Mouse (Mus musculus) frontal cortex, postnatal 10 days (tissue): ENCODE data around the gene Abcc2.

Experiments
- DNase-seq, 2 experiments: peaks; one replicate each; pipeline ENCODE4 v3.0.0; 2022; ENCODE audit warnings: low spot score in 2 of 2, mixed read lengths in 1 of 2

Abcc2 gene

GRCm38 (mm10) chr19:43781980-43782379 lies at the start of gene Abcc2:
Gene Abcc2, plus strand, starts transcription at chr19:43782192.
- DNase-seq = no peak

- no peak for DNase-seq
Observed at GRCm38 (mm10) chr19:43738409-43738808, 43.6 kb upstream of the Abcc2 start.

GRCm38 (mm10) chr19:43743401-43743800 lies 38.6 kb upstream of the Abcc2 start:
- no peak for DNase-seq

DNA sequence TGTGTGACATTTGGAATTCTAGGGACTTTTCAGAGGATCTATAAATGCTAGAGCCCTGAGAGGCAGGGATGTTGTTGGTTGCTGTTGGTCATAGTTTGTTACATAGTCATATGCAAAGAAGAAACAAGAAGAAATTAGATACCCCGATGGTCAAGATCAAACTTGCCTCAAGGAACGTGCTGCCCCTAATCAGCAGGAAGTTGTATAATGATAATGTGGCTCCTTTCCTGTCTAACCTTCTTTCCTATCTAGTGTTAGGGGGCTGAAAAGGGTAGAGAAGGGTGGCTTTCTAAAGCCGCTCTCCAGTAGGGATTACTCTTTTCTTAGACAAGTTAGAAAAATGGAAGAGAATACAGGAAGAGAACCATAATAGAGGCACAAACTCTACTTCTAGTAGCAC lies 36.3 kb upstream of the Abcc2 start:
- no peak for DNase-seq

GRCm38 (mm10) chr19:43747877-43748276 lies 34.1 kb upstream of the Abcc2 start:
- no peak for DNase-seq

- DNase-seq = no peak
Observed at GRCm38 (mm10) chr19:43750008-43750407, 32.0 kb upstream of the Abcc2 start.

DNA sequence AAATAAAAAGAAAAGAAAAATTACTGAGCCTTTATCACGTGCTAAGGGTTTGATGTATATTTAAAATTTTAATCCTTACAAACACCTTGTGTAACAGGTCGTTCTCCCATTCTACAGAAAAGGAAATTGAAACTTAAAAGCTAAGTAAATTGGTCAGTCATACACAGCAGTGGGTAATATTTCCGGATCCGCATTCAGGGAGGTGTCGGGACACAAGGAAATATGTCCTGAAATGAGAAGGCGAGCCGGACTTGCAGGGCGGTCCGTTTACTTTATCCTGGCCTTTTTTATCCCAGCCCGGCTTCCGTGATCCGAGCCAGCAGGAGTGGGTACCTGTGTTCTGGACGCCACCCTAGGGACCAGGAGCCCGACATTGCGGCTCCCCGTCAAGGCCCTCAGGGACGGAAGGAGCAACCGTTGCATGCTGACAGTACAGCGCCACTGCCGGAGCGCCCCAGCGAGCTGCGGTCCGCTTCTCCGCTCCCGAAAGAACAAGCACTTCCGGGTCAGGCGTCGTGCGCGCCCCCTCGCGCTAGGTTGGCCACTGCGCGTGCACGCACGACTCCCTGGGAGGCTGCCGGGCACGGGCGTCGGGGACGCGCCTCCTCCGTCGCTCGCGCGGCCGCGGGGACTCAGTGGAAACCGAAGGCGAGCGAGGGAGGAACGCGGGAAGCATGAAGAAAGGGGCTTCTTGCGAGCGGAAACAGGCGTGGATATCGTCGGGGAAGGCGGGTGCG lies 29.3 kb upstream of the Abcc2 start, which contains the start of the genes Cutc and Cox15:
Cutc (plus strand) TSS at position 508 of the 737 bp plus-strand sequence.
Cox15 (minus strand) TSS at position 512 of the 737 bp plus-strand sequence.
- DNase-seq = peak; percentile 91 to 96

GRCm38 (mm10) chr19:43753226-43753835 lies 28.7 kb upstream of the Abcc2 start:
- DNase-seq = peak; percentile 82 to 85

DNA sequence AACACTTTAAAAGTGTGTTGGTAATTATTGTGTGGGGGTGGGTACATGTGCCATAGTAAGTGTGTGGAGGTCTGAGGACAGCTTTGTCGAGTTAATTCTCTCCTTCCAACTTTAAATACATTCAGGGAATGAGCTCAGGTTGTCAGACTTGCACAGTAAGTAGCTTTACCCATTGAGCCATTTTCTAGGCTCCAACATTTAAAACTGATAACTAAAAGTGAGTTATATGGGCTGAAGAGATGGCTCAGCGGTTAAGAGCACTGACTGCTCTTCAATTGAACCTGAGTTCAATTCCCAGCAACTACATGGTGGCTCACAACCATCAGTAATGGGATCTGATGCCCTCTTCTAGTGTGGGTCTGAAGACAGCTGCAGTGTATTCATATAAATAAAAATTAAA lies 27.8 kb upstream of the Abcc2 start:
- DNase-seq = no peak

- DNase-seq = no peak
Observed at GRCm38 (mm10) chr19:43754872-43755271, 27.1 kb upstream of the Abcc2 start.

GRCm38 (mm10) chr19:43760504-43760903 lies 21.5 kb upstream of the Abcc2 start:
- peak in 1 of 2 experiments; percentile 34 for DNase-seq

- DNase-seq = no peak
Observed at GRCm38 (mm10) chr19:43761543-43762256, 20.3 kb upstream of the Abcc2 start.

DNA sequence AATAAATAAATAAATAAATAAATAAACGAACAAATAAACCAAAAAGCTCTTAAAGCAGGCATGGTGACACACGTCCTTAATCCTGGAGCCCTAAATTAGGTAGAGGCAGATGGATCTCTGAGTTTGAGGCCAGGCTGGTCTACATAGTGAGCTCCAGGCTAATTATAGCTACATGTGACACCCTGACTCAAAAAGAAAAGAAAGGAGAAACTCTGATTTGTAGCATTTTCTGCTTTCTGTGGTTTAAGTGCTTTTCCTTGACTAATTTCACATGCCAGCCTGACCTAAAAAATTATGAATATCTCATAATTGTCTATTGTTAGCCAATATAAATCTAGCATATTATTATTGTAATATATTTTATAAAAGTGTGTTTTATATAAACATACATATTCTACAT lies 19.6 kb upstream of the Abcc2 start:
- DNase-seq = no peak

- no peak for DNase-seq
Observed at GRCm38 (mm10) chr19:43766451-43766850, 15.5 kb upstream of the Abcc2 start.

DNA sequence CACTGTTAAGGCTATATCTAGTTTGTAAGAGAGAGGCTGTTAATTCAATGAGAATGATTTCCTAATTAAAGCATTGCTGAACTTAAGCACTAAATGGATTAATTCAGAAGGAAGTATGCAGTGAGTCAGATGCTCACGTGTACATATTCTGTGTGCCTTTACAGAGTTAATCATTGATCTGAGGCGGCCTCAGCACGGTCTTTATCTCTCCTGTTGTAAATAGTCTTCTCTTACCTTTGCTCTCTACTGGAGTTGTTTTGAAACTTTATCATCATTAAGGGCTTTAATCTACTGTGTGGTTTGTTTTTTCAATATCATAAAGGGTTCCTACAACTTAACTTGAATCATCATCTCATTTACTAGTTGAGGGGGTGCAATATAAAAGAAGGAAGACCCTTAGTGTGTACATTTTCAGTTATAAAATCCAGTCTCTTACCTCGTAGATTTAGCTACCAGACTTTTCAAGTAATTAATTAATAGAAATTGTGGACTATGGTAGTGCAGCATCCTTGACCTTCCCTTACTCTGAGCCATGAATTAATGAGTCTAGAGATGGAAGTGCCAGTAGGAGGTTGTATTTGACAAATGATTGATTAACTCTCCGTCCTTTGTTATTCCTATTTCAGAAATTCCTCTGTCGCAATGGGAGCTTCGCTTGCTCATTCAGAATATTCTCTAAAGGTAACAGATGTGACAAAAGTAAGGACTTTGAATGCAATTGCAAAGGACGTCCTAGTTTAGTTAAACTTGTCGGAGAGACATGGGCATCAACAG lies 14.3 kb upstream of the Abcc2 start:
- DNase-seq = no peak

GRCm38 (mm10) chr19:43769366-43769960 lies 12.5 kb upstream of the Abcc2 start:
- no peak for DNase-seq

GRCm38 (mm10) chr19:43770584-43770983 lies 11.4 kb upstream of the Abcc2 start:
- no peak for DNase-seq

DNA sequence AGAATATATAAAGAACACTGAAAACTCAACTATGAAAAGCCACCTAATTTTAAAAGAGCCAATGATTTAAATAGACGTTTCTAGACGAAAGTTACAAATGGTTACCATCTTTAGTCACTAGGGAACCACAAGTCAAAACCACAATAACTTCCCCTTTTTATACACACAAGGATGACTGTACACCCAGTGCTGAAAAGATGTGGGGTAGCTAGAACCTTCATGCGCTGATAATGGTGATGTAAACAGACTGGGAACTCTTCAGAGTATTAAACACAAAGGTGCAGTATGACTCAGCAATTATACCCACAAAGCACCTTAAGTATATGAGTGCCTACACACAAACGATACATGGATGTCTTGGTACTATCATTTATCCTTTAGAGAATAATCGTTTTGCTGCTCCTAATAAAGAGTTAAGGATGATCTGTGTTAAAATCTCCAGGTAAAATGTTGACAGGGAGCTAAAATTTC lies 10.5 kb upstream of the Abcc2 start:
- no peak for DNase-seq

- no peak for DNase-seq
Observed at GRCm38 (mm10) chr19:43772311-43772710, 9.7 kb upstream of the Abcc2 start.

GRCm38 (mm10) chr19:43775433-43775832 lies 6.6 kb upstream of the Abcc2 start:
- no peak for DNase-seq

DNA sequence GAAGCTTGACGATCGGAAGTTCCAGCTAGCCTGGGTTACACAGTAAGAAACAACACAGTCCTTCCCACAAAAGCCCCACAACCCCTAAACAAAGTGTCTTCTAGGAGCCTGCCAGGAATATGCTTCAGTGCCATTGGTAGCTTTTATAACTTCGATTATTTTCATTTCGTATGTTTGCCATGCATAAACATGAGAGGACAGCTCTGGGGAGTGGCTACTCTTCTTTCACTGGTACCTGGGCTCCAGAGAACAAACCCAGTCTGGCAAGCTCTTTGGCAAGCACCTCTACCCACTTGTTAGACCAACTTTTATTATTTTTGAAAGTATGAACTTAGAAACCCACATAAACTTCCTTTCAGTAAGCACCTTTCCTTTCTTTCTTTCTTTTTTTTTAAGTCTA lies 5.4 kb upstream of the Abcc2 start:
- no peak for DNase-seq
